Mouse (Mus musculus) liver, adult 2 months (tissue): ENCODE data around the gene Galnt18.

Experiments
- CTCF ChIP-seq: fragments of 200-500 bp; IDR thresholded peaks from 2 replicates; pipeline ENCODE4 v1.5.1; 2011; ENCODE audit warnings: low read depth, low read length, control low read depth
- POLR2A ChIP-seq: fragments of 200-500 bp; IDR thresholded peaks from 2 replicates; pipeline ENCODE4 v1.6.1; 2011; ENCODE audit warnings: low read length, control low read depth; ENCODE audit not compliant: insufficient read depth; ENCODE audit errors: extremely low read depth

- TF ChIP-seq CTCF (no peak), POLR2A (no peak)
Measured at GRCm38 (mm10) chr7:111797337-111798010, 17.7 kb upstream of the Galnt18 start.
